Mouse (Mus musculus) heart, adult 2 months (tissue): Measurements from ENCODE around the gene Itga11. TPM values are rescaled to one million over a fixed set of nuclear protein-coding genes. Genes with fewer than 3 reads are reported as not detected.

Experiments
- DNase-seq, 2 experiments: peaks; one replicate each; pipeline ENCODE4 v3.0.0; 2021
- H3K27ac ChIP-seq: fragments of 200-600 bp; 2 replicates; pipeline ENCODE4 v1.8.1; 2022
- H3K27me3 ChIP-seq: fragments of 200-500 bp; 2 replicates; pipeline ENCODE4 v1.6.1; 2012; ENCODE audit warnings: mild to moderate bottlenecking, low read length, inconsistent platforms, mixed read lengths; ENCODE audit not compliant: control insufficient read depth, insufficient read depth
- H3K36me3 ChIP-seq: fragments of 200-500 bp; 2 replicates; pipeline ENCODE4 v1.6.1; 2012; ENCODE audit warnings: low read length, inconsistent platforms; ENCODE audit not compliant: control insufficient read depth, insufficient read depth
- H3K4me1 ChIP-seq: fragments of 200-500 bp; 2 replicates; pipeline ENCODE4 v1.6.1; 2011; ENCODE audit warnings: low read length; ENCODE audit not compliant: control insufficient read depth, insufficient read depth
- H3K4me3 ChIP-seq: fragments of 200-600 bp; 2 replicates; pipeline ENCODE4 v1.8.1; 2022
- H3K79me2 ChIP-seq: fragments of 200-500 bp; replicated peaks from 2 replicates; pipeline ENCODE4 v1.6.1; 2012; ENCODE audit warnings: mild to moderate bottlenecking, inconsistent platforms, low read length, moderate library complexity, mixed read lengths; ENCODE audit not compliant: control insufficient read depth, insufficient read depth
- H3K9ac ChIP-seq: fragments of 200-500 bp; 2 replicates; pipeline ENCODE4 v1.6.1; 2012; ENCODE audit warnings: low read depth, mild to moderate bottlenecking, control low read depth, inconsistent platforms, low read length, mixed read lengths
- CTCF ChIP-seq: fragments of 200-600 bp; IDR thresholded peaks from 2 replicates; pipeline ENCODE4 v1.8.1; 2022; ENCODE audit warnings: antibody characterized with exemption, mild to moderate bottlenecking, moderate library complexity
- EP300 ChIP-seq: fragments of 200-500 bp; IDR thresholded peaks from 2 replicates; pipeline ENCODE4 v1.6.1; 2011; ENCODE audit warnings: low read depth, low read length, control low read depth; ENCODE audit not compliant: insufficient read depth
- POLR2A ChIP-seq: fragments of 200-500 bp; IDR thresholded peaks from 2 replicates; pipeline ENCODE4 v1.6.1; 2011; ENCODE audit warnings: mild to moderate bottlenecking, low read depth, low read length, control low read depth; ENCODE audit not compliant: insufficient read depth
- WGBS: fragments of 180-500 bp; shearing (Covaris S2); methylation state at CpG from one replicate; pipeline ENCODE4 v1.1.7; 2018; 5-methylcytosine and 5-hydroxymethylcytosine counted together
- intact Hi-C: fragments of 180-260 bp; cut with DNase I; formaldehyde crosslinking; loops from one replicate; pipeline ENCODE4 v1.15.1; 2025
- polyA plus RNA-seq: library from polyadenylated mRNA; depleted of rRNA; stranded (reverse); fragments of >200 nt; gene quantifications from 2 replicates; pipeline ENCODE4 v1.2.3, GENCODE M21; 2012
- total RNA-seq, 2 experiments: library from RNA; stranded (reverse); gene quantifications; 2 replicates each; pipeline ENCODE4 v1.2.3; 2021

Itga11 gene
- total and polyA plus RNA-seq, 3 experiments: 1.1 to 2.9 (median 1.6) TPM

- intact Hi-C loops: no loop called here
- no peak overlapping the region for H3K27ac ChIP-seq
- 91% methylated on average over 9 of the region's 9 CpGs for WGBS
Measured at GRCm38 (mm10) chr9:62724175-62724574, 46.5 kb downstream of the Itga11 start.

GRCm38 (mm10) chr9:62725247-62725646, 47.6 kb downstream of the Itga11 start:
- H3K27me3 ChIP-seq: no peaks in the 10 kb centered on the region

More at GRCm38 (mm10) chr9:62724175-62724574, 46.5 kb downstream of the Itga11 start:
- H3K4me1 ChIP-seq: no peaks in the 10 kb centered on the region
- no peaks in the 10 kb centered on the region for H3K27me3 ChIP-seq
- no peak overlapping the region for H3K9ac ChIP-seq
- H3K4me3 ChIP-seq: no peak overlapping the region
- TF ChIP-seq POLR2A (no peak), EP300 (no peak), CTCF (no peak)
- H3K36me3 ChIP-seq: no peaks in the 10 kb centered on the region
- DNase-seq: no peak
- no peaks in the 10 kb centered on the region for H3K79me2 ChIP-seq

GRCm38 (mm10) chr9:62726472-62726871, 48.8 kb downstream of the Itga11 start:
- Histone ChIP-seq H3K27me3 (no peaks in the 10 kb centered on the region), H3K79me2 (no peaks in the 10 kb centered on the region), H3K36me3 (no peaks in the 10 kb centered on the region), H3K27ac (no peak overlapping the region), H3K9ac (no peak overlapping the region), H3K4me3 (no peak overlapping the region), H3K4me1 (no peaks in the 10 kb centered on the region)
- no peak for DNase-seq
- TF ChIP-seq EP300 (no peak), CTCF (peak; percentile 54)
- intact Hi-C loops: no loop called here
- 69% methylated on average over 6 of the region's 6 CpGs for WGBS

More at GRCm38 (mm10) chr9:62725247-62725646, 47.6 kb downstream of the Itga11 start:
- intact Hi-C loops: no loop called here
- Histone ChIP-seq H3K27ac (no peak overlapping the region), H3K4me1 (no peaks in the 10 kb centered on the region), H3K9ac (no peak overlapping the region), H3K36me3 (no peaks in the 10 kb centered on the region), H3K4me3 (no peak overlapping the region), H3K79me2 (no peaks in the 10 kb centered on the region)
- WGBS: 4% methylated on average over 5 of the region's 5 CpGs
- no peak for DNase-seq
- TF ChIP-seq EP300: no peak
- TF ChIP-seq POLR2A: no peak
- TF ChIP-seq CTCF: no peak

- DNase-seq: no peak
Measured at GRCm38 (mm10) chr9:62744558-62745275, 67.1 kb downstream of the Itga11 start.

GRCm38 (mm10) chr9:62746646-62747045, 69.0 kb downstream of the Itga11 start:
- no peak for DNase-seq
- WGBS: 51% methylated on average over 6 of the region's 6 CpGs
- TF ChIP-seq CTCF (no peak), POLR2A (no peak), EP300 (no peak)
- Histone ChIP-seq H3K4me3 (no peak overlapping the region), H3K27ac (no peak overlapping the region), H3K79me2 (no peaks in the 10 kb centered on the region), H3K36me3 (no peaks in the 10 kb centered on the region), H3K27me3 (no peaks in the 10 kb centered on the region), H3K9ac (no peak overlapping the region), H3K4me1 (peaks cover 4% of the 10 kb centered on the region; the same call in 1 of the 2 replicates)
- intact Hi-C loops: loop anchor here (5.0 kb wide), 1 partner anchor 81 kb away; no protein-coding TSS in a partner anchor

More at GRCm38 (mm10) chr9:62744558-62745275, 67.1 kb downstream of the Itga11 start:
- Histone ChIP-seq H3K79me2 (no peaks in the 10 kb centered on the region), H3K27ac (no peak overlapping the region), H3K9ac (no peak overlapping the region), H3K36me3 (no peaks in the 10 kb centered on the region), H3K4me3 (no peak overlapping the region), H3K4me1 (0 out of 2 replicates have a peak, but pooled peaks cover 2% of the 10 kb centered on the region), H3K27me3 (no peaks in the 10 kb centered on the region)
- TF ChIP-seq CTCF: peak; percentile 70
- no peak for TF ChIP-seq POLR2A
- no peak for TF ChIP-seq EP300
- intact Hi-C loops: loop anchor here (2.0 to 5.0 kb wide), 2 partner anchors 32 to 83 kb away; no protein-coding TSS in a partner anchor
- WGBS: 51% methylated on average over 7 of the region's 7 CpGs

DNA sequence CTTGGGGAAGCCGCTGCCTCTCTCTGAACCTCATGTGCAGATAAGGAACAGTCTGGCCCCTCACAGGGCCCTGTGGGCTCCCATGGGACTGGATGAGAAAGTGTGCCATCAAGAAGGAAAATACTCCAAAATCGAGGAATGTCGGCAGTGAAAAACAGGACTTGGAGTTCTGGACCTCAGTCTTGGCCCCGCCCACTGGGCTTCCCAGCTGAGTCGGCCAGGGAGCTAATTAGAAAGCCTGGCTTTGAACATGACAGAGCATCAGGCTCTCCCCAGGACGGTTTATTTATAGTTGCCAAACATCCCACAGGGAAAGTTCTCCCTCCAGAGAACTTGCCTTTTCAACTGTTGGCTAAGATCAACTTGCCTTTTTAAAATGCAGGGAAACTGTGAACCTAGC, 72.0 kb downstream of the Itga11 start:
- Histone ChIP-seq H3K79me2 (no peaks in the 10 kb centered on the region), H3K27me3 (no peaks in the 10 kb centered on the region), H3K36me3 (no peaks in the 10 kb centered on the region), H3K4me3 (no peak overlapping the region), H3K27ac (no peak overlapping the region), H3K4me1 (peaks cover 4% of the 10 kb centered on the region; the same call in 1 of the 2 replicates), H3K9ac (no peak overlapping the region)
- no peak for TF ChIP-seq CTCF
- TF ChIP-seq POLR2A: no peak
- no peak for TF ChIP-seq EP300
- intact Hi-C loops: loop anchor here (5.0 kb wide), 1 partner anchor 78 kb away; no protein-coding TSS in a partner anchor
- DNase-seq: peak; percentile 54 to 56
- 32% methylated on average over 6 of the region's 6 CpGs for WGBS
